Comparison of ENCODE assay signal across 28 mouse cellular contexts in the genomic region with DNA sequence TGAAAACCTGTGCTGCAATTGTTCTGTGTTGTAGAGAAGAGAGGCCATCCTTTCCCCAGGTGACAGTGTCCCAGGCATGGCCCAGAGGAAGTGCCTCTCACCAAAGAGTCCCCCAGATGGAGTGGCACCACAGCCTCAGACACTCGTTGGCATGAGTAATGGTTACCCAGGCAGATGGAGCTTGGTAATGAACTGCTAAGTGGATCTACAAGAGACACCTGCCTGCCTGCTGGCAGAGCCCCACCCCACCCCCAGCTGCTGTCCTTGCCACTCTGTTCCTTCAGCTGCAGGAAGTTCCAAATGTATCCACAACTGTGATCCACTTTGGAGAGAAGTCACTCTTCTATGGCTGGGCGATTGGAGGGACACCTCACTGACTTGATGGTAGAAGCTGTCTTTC.
DNase-seq lines count a peak whose midpoint lies in the region; ATAC-seq and TF ChIP-seq lines count a peak whose summit lies in the region.
"Had no signal": no experiment of that assay in that cellular context is flagged by ENCODE, and none has a peak within 500 bp of the region (broad histone marks: within the 10 kb centered on the region; RNA-seq: fewer than 3 reads in every experiment).

No protein-coding gene starts in this region.

- no peaks in the 10 kb centered on the region for H3K4me1 ChIP-seq in intestine, embryonic 16.5 days (ENCODE audit: control insufficient read depth, insufficient read depth, low read length)
- H3K4me1 ChIP-seq: embryonic facial prominence, embryonic 13.5 days; hindbrain, embryonic 12.5 days; midbrain, embryonic 15.5 days; neural tube, embryonic 13.5 days; stomach, embryonic 15.5 days had no signal

- peak; percentile 43; the same call in 1 of the 2 replicates for ATAC-seq in intestine, embryonic 16.5 days
- ATAC-seq: activated CD4-positive, CD25-positive, alpha-beta regulatory T cell, adult 4 months; forebrain, embryonic 14.5 days; liver, postnatal 0 days; lung, postnatal 0 days; midbrain, embryonic 15.5 days had no signal

- no peak overlapping the region for H3K4me3 ChIP-seq in intestine, embryonic 16.5 days (ENCODE audit: low read length)
- no peak overlapping the region for H3K4me3 ChIP-seq in myocyte
- H3K4me3 ChIP-seq: embryonic facial prominence, embryonic 13.5 days; erythroblast, embryonic 14.5 days; hindbrain, embryonic 12.5 days; midbrain, embryonic 15.5 days; neural tube, embryonic 13.5 days; stomach, embryonic 15.5 days had no signal

- H3ac ChIP-seq in myocyte (ENCODE audit: control insufficient read depth, insufficient read length): no peak overlapping the region

- H3K27me3 ChIP-seq in intestine, embryonic 16.5 days (replicated peaks; ENCODE audit: control insufficient read depth, insufficient read depth, low read length): peaks cover 2% of the 10 kb centered on the region; the same call in 1 of the 2 replicates
- no peaks in the 10 kb centered on the region for H3K27me3 ChIP-seq in myocyte (ENCODE audit: control insufficient read depth, insufficient read depth, insufficient read length)
- H3K27me3 ChIP-seq: embryonic facial prominence, embryonic 13.5 days; stomach, embryonic 15.5 days had no signal

- no peaks in the 10 kb centered on the region for H3K36me3 ChIP-seq in intestine, embryonic 16.5 days (ENCODE audit: control insufficient read depth, insufficient read depth, low read length)
- no peaks in the 10 kb centered on the region for H3K36me3 ChIP-seq in myocyte (ENCODE audit: control insufficient read depth, insufficient read depth)
- H3K36me3 ChIP-seq: embryonic facial prominence, embryonic 13.5 days; hindbrain, embryonic 12.5 days; midbrain, embryonic 15.5 days; neural tube, embryonic 13.5 days; stomach, embryonic 15.5 days had no signal

- TF ChIP-seq POLR2A in myocyte (IDR thresholded peaks at IDR 0.05; ENCODE audit: insufficient read length, low read depth): no peak

- no peaks in the 10 kb centered on the region for H3K9me3 ChIP-seq in intestine, embryonic 16.5 days (ENCODE audit: control insufficient read depth, low read length)
- H3K9me3 ChIP-seq: embryonic facial prominence, embryonic 13.5 days; hindbrain, embryonic 12.5 days; midbrain, embryonic 15.5 days; neural tube, embryonic 13.5 days; stomach, embryonic 15.5 days had no signal

- H3K9ac ChIP-seq in intestine, embryonic 16.5 days (ENCODE audit: low read depth, low read length): no peak overlapping the region
- H3K9ac ChIP-seq: embryonic facial prominence, embryonic 13.5 days; hindbrain, embryonic 12.5 days; liver, postnatal 0 days; midbrain, embryonic 15.5 days; neural tube, embryonic 13.5 days; stomach, embryonic 15.5 days had no signal

- 54% methylated on average over 2 of the region's 2 CpGs for WGBS in intestine, embryonic 16.5 days

- no peak overlapping the region for H3K4me2 ChIP-seq in intestine, embryonic 16.5 days (ENCODE audit: low read depth, low read length)
- H3K4me2 ChIP-seq in myocyte (ENCODE audit: low read depth): no peak overlapping the region
- H3K4me2 ChIP-seq: embryonic facial prominence, embryonic 13.5 days; hindbrain, embryonic 12.5 days; liver, embryonic 11.5 days; midbrain, embryonic 15.5 days; neural tube, embryonic 13.5 days; stomach, embryonic 15.5 days had no signal

- no peaks in the 10 kb centered on the region for H3K79me2 ChIP-seq in myocyte (ENCODE audit: control insufficient read depth, insufficient read depth)

- peak; percentile 67 for DNase-seq in heart, adult 11 months
- DNase-seq in heart, adult 18-20 months: no peak
- peak; percentile 23 for DNase-seq in right cerebral cortex, postnatal 25 days
- DNase-seq in right cerebral cortex, postnatal 10 days (ENCODE audit: low spot score in 2 of 2): no peak
- DNase-seq in urinary bladder, postnatal 25 days (ENCODE audit: low spot score): no peak
- DNase-seq in kidney, adult 18-20 months: no peak
- DNase-seq: adrenal gland, adult 8-10 months; cerebellum, adult 18-20 months; cerebellum, postnatal 36 days; embryo, embryonic 11 days; gastrocnemius, postnatal 25 days; kidney, adult 9 months; kidney, postnatal 14 days; liver, postnatal 0 days; retina, postnatal 1 day had no signal

- H3K27ac ChIP-seq in intestine, embryonic 16.5 days (ENCODE audit: low read length): no peak overlapping the region
- H3K27ac ChIP-seq: embryonic facial prominence, embryonic 13.5 days; hindbrain, embryonic 12.5 days; macrophage; midbrain, embryonic 15.5 days; neural tube, embryonic 13.5 days; stomach, embryonic 15.5 days had no signal

TF ChIP-seq in myocyte, 11 proteins besides CTCF, POLR2A, EP300 and RAD21:
- peak in 2 of 3 experiments; percentile 12 to 61 for TF ChIP-seq MYOG (IDR thresholded peaks at IDR 0.05; ENCODE audit: control insufficient read depth in 1 of 3, insufficient read depth in 1 of 3, insufficient read length in 2 of 3, low read depth in 2 of 3)
- peak in 1 of 3 experiments; percentile 67 for TF ChIP-seq MYOD1 (IDR thresholded peaks at IDR 0.05; ENCODE audit: control insufficient read depth in 1 of 3, insufficient read length in 2 of 3, low read depth in 2 of 3)
- TF ChIP-seq USF1 (IDR thresholded peaks at IDR 0.05; ENCODE audit: low read depth): no peak
TF ChIP-seq in myocyte: peak in this region for 2.

Comparison
In these comparisons a context has a peak if more than half of its experiments do, and no peak if none do; other contexts are left out.
1. DNase-seq: peak in heart, adult 11 months (single experiment) and right cerebral cortex, postnatal 25 days (single experiment); none in heart, adult 18-20 months (0 of 2), right cerebral cortex, postnatal 10 days (0 of 2), urinary bladder, postnatal 25 days (single experiment) and kidney, adult 18-20 months (single experiment).